In genomic region chr13:62785199-62786134, GRCm38 (mm10) we compare ENCODE assay signal across 8 mouse cellular contexts. TPM values are rescaled to one million over a fixed set of nuclear protein-coding genes. Genes with fewer than 3 reads are reported as not detected.
A peak's percentile ranks its signal among the peaks of the same experiment; 100 is the strongest.
DNase-seq lines count a peak whose midpoint lies in the region; ATAC-seq and TF ChIP-seq lines count a peak whose summit lies in the region.
"Not testable (repeated sequence)": the region's sequence is repeated elsewhere in the genome, so short reads cannot be mapped to it uniquely, and the experiment has no call there.

TSS of gene Gm5141 (minus strand) at chr13:62785808.

- DNase-seq in MEL-GATA-1-ER (ENCODE audit: extremely low read depth, low read depth), result peak; percentile 54
- DNase-seq in cerebellum, adult 9-10 months, result peak; percentile 75
- DNase-seq in hindbrain, embryonic 11.5 days (ENCODE audit: low spot score), result peak; percentile 58
- DNase-seq in layer of hippocampus, adult 9-10 months (ENCODE audit: low spot score), result peak; percentile 56
- peak; percentile 59 for DNase-seq in lung, embryonic 14.5 days
- peak; percentile 29 for DNase-seq in testis, postnatal 14 days (ENCODE audit: low spot score)

- H3K4me1 ChIP-seq in hindbrain, embryonic 11.5 days (replicated peaks; ENCODE audit: control insufficient read depth, insufficient read depth, low read length); lung, embryonic 14.5 days (ENCODE audit: insufficient read depth): not testable (repeated sequence)

- TF ChIP-seq CTCF in lung, embryonic 14.5 days (IDR thresholded peaks at IDR 0.05; ENCODE audit: low read depth), result not testable (repeated sequence)

- WGBS in hindbrain, embryonic 11.5 days, result 5% methylated on average over 20 of the region's 23 CpGs
- 4% methylated on average over 19 of the region's 23 CpGs for WGBS in lung, embryonic 14.5 days

- peak within 1 kb of the TSS; percentile 43 for H3K4me3 ChIP-seq in hindbrain, embryonic 11.5 days (ENCODE audit: low read depth, low read length)
- peak within 1 kb of the TSS; percentile 52 for H3K4me3 ChIP-seq in lung, embryonic 14.5 days (ENCODE audit: low read depth, low read length)

- ATAC-seq in frontal cortex, adult (ENCODE audit: low TSS enrichment), result peak; percentile 100
- peak; percentile 100 for ATAC-seq in hindbrain, embryonic 11.5 days (ENCODE audit: low FRiP score)
- peak; percentile 100 for ATAC-seq in lung, embryonic 14.5 days (ENCODE audit: insufficient read depth)
- peak; percentile 100 for ATAC-seq in neutrophil, adult 5-6 weeks (ENCODE audit: extremely low read depth, insufficient number of reproducible peaks, low FRiP score, poor library complexity, severe bottlenecking)

- not testable (repeated sequence) for H3K36me3 ChIP-seq in hindbrain, embryonic 11.5 days (ENCODE audit: control insufficient read depth, insufficient read depth, low read length); lung, embryonic 14.5 days (ENCODE audit: insufficient read depth)

- H3K27ac ChIP-seq in hindbrain, embryonic 11.5 days (ENCODE audit: low read depth, low read length); lung, embryonic 14.5 days (ENCODE audit: low read depth): not testable (repeated sequence)

- not testable (repeated sequence) for H3K9me3 ChIP-seq in hindbrain, embryonic 11.5 days (ENCODE audit: control insufficient read depth, low read length); lung, embryonic 14.5 days (ENCODE audit: low read depth, low read length)

- peak within 1 kb of the TSS; percentile 53 for H3K9ac ChIP-seq in hindbrain, embryonic 11.5 days (ENCODE audit: low read depth, low read length)
- H3K9ac ChIP-seq in lung, embryonic 14.5 days, result peak within 1 kb of the TSS; percentile 53

- H3K27me3 ChIP-seq in hindbrain, embryonic 11.5 days (ENCODE audit: control insufficient read depth, insufficient read depth, low read length); lung, embryonic 14.5 days (ENCODE audit: insufficient read depth, low read length): not testable (repeated sequence)

- peak within 1 kb of the TSS; percentile 55 for H3K4me2 ChIP-seq in hindbrain, embryonic 11.5 days (replicated peaks; ENCODE audit: low read depth, low read length)
- H3K4me2 ChIP-seq in lung, embryonic 14.5 days, result peak within 1 kb of the TSS; percentile 73

RNA-seq across cellular contexts. Expression of gene Gm5141, which starts in this region (rescaled TPM):
- 11.8 and 12.7 TPM in 2 replicates for polyA plus RNA-seq in hindbrain, embryonic 11.5 days (2014; fragmentation: Nextera tagmentation; extraction: Ambion mirVana)
- 12.8 and 13.4 TPM in 2 replicates for polyA plus RNA-seq in lung, embryonic 14.5 days (2014; fragmentation: Nextera tagmentation; extraction: Ambion mirVana)
- total RNA-seq in neutrophil, adult 5-6 weeks (2017), result 3.7 and 4.4 TPM in 2 replicates
